In the genomic region with DNA sequence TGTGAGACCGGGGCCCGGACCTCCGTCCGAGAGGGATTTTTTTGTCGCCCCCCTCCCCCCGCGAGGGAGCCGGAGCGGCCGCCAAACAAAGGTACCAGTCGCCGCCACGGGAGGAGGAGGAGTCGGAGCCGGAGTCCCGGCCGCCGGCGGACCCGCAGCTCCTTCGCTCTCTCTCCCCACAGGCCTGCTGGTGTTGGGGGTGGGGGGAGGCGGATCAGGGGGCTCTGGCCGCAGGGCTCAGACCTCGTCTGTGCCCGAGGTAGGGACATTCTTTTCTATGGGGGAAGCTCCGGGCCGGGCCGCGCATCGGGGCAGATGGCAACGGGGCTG, we compare ENCODE assay signal across 7 mouse cellular contexts. TPM values are rescaled to one million over a fixed set of nuclear protein-coding genes. Genes with fewer than 3 reads are reported as not detected.
A peak's percentile ranks its signal among the peaks of the same experiment; 100 is the strongest.
DNase-seq lines count a peak whose midpoint lies in the region; ATAC-seq and TF ChIP-seq lines count a peak whose summit lies in the region.

No protein-coding gene starts in this region.

- DNase-seq in lung, postnatal 0 days (ENCODE audit: low spot score): no peak
- no peak for DNase-seq in lung, postnatal 36 days
- no peak for DNase-seq in left cerebral cortex, postnatal 10 days (ENCODE audit: extremely low spot score in 1 of 2, low spot score in 2 of 2)
- no peak for DNase-seq in frontal cortex, adult 2 months (ENCODE audit: extremely low spot score in 1 of 2, low spot score in 1 of 2)

- peak overlapping the region; percentile 98 for H3K4me3 ChIP-seq in lung, postnatal 0 days (ENCODE audit: low read depth, low read length)
- peak overlapping the region; percentile 99 for H3K4me3 ChIP-seq in limb, embryonic 13.5 days
- peak overlapping the region; percentile 84 for H3K4me3 ChIP-seq in small intestine, adult 2 months (ENCODE audit: low read depth, low read length)

- H3K4me1 ChIP-seq in lung, postnatal 0 days (ENCODE audit: insufficient read depth, low read depth, low read length): peaks cover 6% of the 10 kb centered on the region; the same call in 1 of the 2 replicates
- H3K4me1 ChIP-seq in limb, embryonic 13.5 days: peaks cover 22% of the 10 kb centered on the region
- peaks cover 3% of the 10 kb centered on the region for H3K4me1 ChIP-seq in small intestine, adult 2 months (ENCODE audit: control insufficient read depth, insufficient read depth, insufficient read length, low read length)

- H3K9ac ChIP-seq in lung, postnatal 0 days (replicated peaks; ENCODE audit: low read depth): peak overlapping the region; percentile 93
- peak overlapping the region; percentile 99 for H3K9ac ChIP-seq in limb, embryonic 13.5 days

- WGBS in lung, postnatal 0 days: 3% methylated on average over 6 of the region's 31 CpGs
- WGBS in limb, embryonic 13.5 days: 0% methylated on average over 25 of the region's 31 CpGs
- WGBS in small intestine, adult 2 months: under 1% methylated on average over 31 of the region's 31 CpGs

- H3K9me3 ChIP-seq in lung, postnatal 0 days (ENCODE audit: low read length): no peaks in the 10 kb centered on the region
- no peaks in the 10 kb centered on the region for H3K9me3 ChIP-seq in limb, embryonic 13.5 days

- peak overlapping the region; percentile 97 for H3K27ac ChIP-seq in lung, postnatal 0 days (ENCODE audit: low read length)
- H3K27ac ChIP-seq in limb, embryonic 13.5 days: peak overlapping the region; percentile 98
- H3K27ac ChIP-seq in small intestine, adult 2 months (ENCODE audit: insufficient read depth, low read depth, low read length): peak overlapping the region; percentile 80

- no peak for TF ChIP-seq CTCF in lung, postnatal 0 days (IDR thresholded peaks at IDR 0.05)
- TF ChIP-seq CTCF in small intestine, adult 2 months (IDR thresholded peaks at IDR 0.05; ENCODE audit: extremely low read depth, insufficient read length, insufficient replicate concordance, low read depth, low read length): no peak

- H3K4me2 ChIP-seq in lung, postnatal 0 days (replicated peaks; ENCODE audit: low read depth, low read length): peak overlapping the region; percentile 84
- H3K4me2 ChIP-seq in limb, embryonic 13.5 days (replicated peaks): peak overlapping the region; percentile 76

- no peaks in the 10 kb centered on the region for H3K27me3 ChIP-seq in lung, postnatal 0 days (replicated peaks; ENCODE audit: insufficient read depth, low read length)
- no peaks in the 10 kb centered on the region for H3K27me3 ChIP-seq in limb, embryonic 13.5 days
- H3K27me3 ChIP-seq in small intestine, adult 2 months (ENCODE audit: control insufficient read depth, insufficient read depth, low read length): no peaks in the 10 kb centered on the region

- no peak for TF ChIP-seq EP300 in lung, postnatal 0 days (IDR thresholded peaks at IDR 0.05)

- ATAC-seq in lung, postnatal 0 days: peak; percentile 34
- peak; percentile 20 for ATAC-seq in erythroid progenitor cell, adult 5-6 weeks (replicated peaks; ENCODE audit: low FRiP score, poor library complexity, severe bottlenecking)
- ATAC-seq in limb, embryonic 13.5 days (ENCODE audit: low FRiP score, low read depth): peak; percentile 29

- no peak for TF ChIP-seq POLR2A in small intestine, adult 2 months (IDR thresholded peaks at IDR 0.05; ENCODE audit: low read depth, low read length)

- intact Hi-C loops in left cerebral cortex, postnatal 10 days (cut with DNase I): loop anchor here (10.0 kb wide), 1 partner anchor 551 kb away; the partner anchor contains the start of genes Mrpl32 and Psma2

- H3K36me3 ChIP-seq in lung, postnatal 0 days (ENCODE audit: insufficient read depth, low read length): no peaks in the 10 kb centered on the region
- H3K36me3 ChIP-seq in limb, embryonic 13.5 days: peaks cover 20% of the 10 kb centered on the region
- peaks cover under 1% of the 10 kb centered on the region for H3K36me3 ChIP-seq in small intestine, adult 2 months (ENCODE audit: control insufficient read depth, insufficient read depth, low read length)

RNA-seq across cellular contexts. Expression of gene Ggps1, which starts 0.6 kb away (rescaled TPM):
- polyA plus RNA-seq in lung, postnatal 0 days (2015; fragmentation: Nextera tagmentation; extraction: Ambion mirVana): 33.7 and 34.5 TPM in 2 replicates
- 17.7 and 23.5 TPM in 2 replicates for total RNA-seq in erythroid progenitor cell, adult 5-6 weeks (2015; ENCODE audit: low replicate concordance)
- 12.3 and 13.9 TPM in 2 replicates for total RNA-seq in erythroid progenitor cell, adult 5-6 weeks (2017; ENCODE audit: low replicate concordance)
- polyA plus RNA-seq in limb, embryonic 13.5 days (2015; fragmentation: Nextera tagmentation; extraction: Ambion mirVana): 60.8 and 62.9 TPM in 2 replicates
- polyA plus RNA-seq in small intestine, adult 2 months (2012; rRNA removed): 1.4 and 2.4 TPM in 2 replicates
- total RNA-seq in left cerebral cortex, postnatal 10 days (2021): 10 to 100 TPM; 55.6 to 65.0 TPM
- 39.3 and 46.3 TPM in 2 replicates for polyA plus RNA-seq in frontal cortex, adult 2 months (2012; rRNA removed)

RNA-seq across cellular contexts. Expression of gene Arid4b, which starts 0.9 kb away (rescaled TPM):
- polyA plus RNA-seq in lung, postnatal 0 days (2015; fragmentation: Nextera tagmentation; extraction: Ambion mirVana): 60.3 and 67.9 TPM in 2 replicates
- 37.5 and 46.1 TPM in 2 replicates for total RNA-seq in erythroid progenitor cell, adult 5-6 weeks (2015; ENCODE audit: low replicate concordance)
- total RNA-seq in erythroid progenitor cell, adult 5-6 weeks (2017; ENCODE audit: low replicate concordance): 54.0 and 65.6 TPM in 2 replicates
- 102 and 111 TPM in 2 replicates for polyA plus RNA-seq in limb, embryonic 13.5 days (2015; fragmentation: Nextera tagmentation; extraction: Ambion mirVana)
- 1.7 and 2.9 TPM in 2 replicates for polyA plus RNA-seq in small intestine, adult 2 months (2012; rRNA removed)
- total RNA-seq in left cerebral cortex, postnatal 10 days (2021): 10 to 100 TPM; 41.6 to 46.0 TPM
- 27.3 and 31.0 TPM in 2 replicates for polyA plus RNA-seq in frontal cortex, adult 2 months (2012; rRNA removed)

RNA-seq across cellular contexts. Expression of gene Tbce, which starts 24.5 kb away (rescaled TPM):
- 37.1 and 38.0 TPM in 2 replicates for polyA plus RNA-seq in lung, postnatal 0 days (2015; fragmentation: Nextera tagmentation; extraction: Ambion mirVana)
- total RNA-seq in erythroid progenitor cell, adult 5-6 weeks (2015; ENCODE audit: low replicate concordance): 128 and 172 TPM in 2 replicates
- 108 and 143 TPM in 2 replicates for total RNA-seq in erythroid progenitor cell, adult 5-6 weeks (2017; ENCODE audit: low replicate concordance)
- polyA plus RNA-seq in limb, embryonic 13.5 days (2015; fragmentation: Nextera tagmentation; extraction: Ambion mirVana): 64.5 and 66.0 TPM in 2 replicates
- polyA plus RNA-seq in small intestine, adult 2 months (2012; rRNA removed): 1.9 and 5.2 TPM in 2 replicates
- total RNA-seq in left cerebral cortex, postnatal 10 days (2021): 10 to 100 TPM; 69.0 to 69.2 TPM
- polyA plus RNA-seq in frontal cortex, adult 2 months (2012; rRNA removed): 201 and 213 TPM in 2 replicates

Comparison
In these comparisons a context has a peak if more than half of its experiments do, and no peak if none do; other contexts are left out.
1. RNA of gene Ggps1, which starts 0.6 kb away (polyA plus RNA-seq): 60.8 to 62.9 TPM in limb, embryonic 13.5 days, 39.3 to 46.3 TPM in frontal cortex, adult 2 months and 33.7 to 34.5 TPM in lung, postnatal 0 days; 1.4 to 2.4 TPM in small intestine, adult 2 months; every median in the first group is over 10 times any median in the second.
2. Peak in every context shown above with its lines, with median percentiles within 50 percentile points of each other: ATAC-seq, H3K27ac ChIP-seq and H3K4me3 ChIP-seq.